Mouse (Mus musculus) heart, adult 2 months (tissue): ENCODE measurements around the gene Nphp3. TPM values are rescaled to one million over a fixed set of nuclear protein-coding genes. Genes with fewer than 3 reads are reported as not detected.

Experiments
- DNase-seq, 2 experiments: peaks; one replicate each; pipeline ENCODE4 v3.0.0; 2021
- H3K27ac ChIP-seq: fragments of 200-600 bp; 2 replicates; pipeline ENCODE4 v1.8.1; 2022
- H3K27me3 ChIP-seq: fragments of 200-500 bp; 2 replicates; pipeline ENCODE4 v1.6.1; 2012; ENCODE audit warnings: mild to moderate bottlenecking, low read length, inconsistent platforms, mixed read lengths; ENCODE audit not compliant: control insufficient read depth, insufficient read depth
- H3K36me3 ChIP-seq: fragments of 200-500 bp; 2 replicates; pipeline ENCODE4 v1.6.1; 2012; ENCODE audit warnings: low read length, inconsistent platforms; ENCODE audit not compliant: control insufficient read depth, insufficient read depth
- H3K4me1 ChIP-seq: fragments of 200-500 bp; 2 replicates; pipeline ENCODE4 v1.6.1; 2011; ENCODE audit warnings: low read length; ENCODE audit not compliant: control insufficient read depth, insufficient read depth
- H3K4me3 ChIP-seq: fragments of 200-600 bp; 2 replicates; pipeline ENCODE4 v1.8.1; 2022
- H3K79me2 ChIP-seq: fragments of 200-500 bp; replicated peaks from 2 replicates; pipeline ENCODE4 v1.6.1; 2012; ENCODE audit warnings: mild to moderate bottlenecking, inconsistent platforms, low read length, moderate library complexity, mixed read lengths; ENCODE audit not compliant: control insufficient read depth, insufficient read depth
- H3K9ac ChIP-seq: fragments of 200-500 bp; 2 replicates; pipeline ENCODE4 v1.6.1; 2012; ENCODE audit warnings: low read depth, mild to moderate bottlenecking, control low read depth, inconsistent platforms, low read length, mixed read lengths
- CTCF ChIP-seq: fragments of 200-600 bp; IDR thresholded peaks from 2 replicates; pipeline ENCODE4 v1.8.1; 2022; ENCODE audit warnings: antibody characterized with exemption, mild to moderate bottlenecking, moderate library complexity
- EP300 ChIP-seq: fragments of 200-500 bp; IDR thresholded peaks from 2 replicates; pipeline ENCODE4 v1.6.1; 2011; ENCODE audit warnings: low read depth, low read length, control low read depth; ENCODE audit not compliant: insufficient read depth
- POLR2A ChIP-seq: fragments of 200-500 bp; IDR thresholded peaks from 2 replicates; pipeline ENCODE4 v1.6.1; 2011; ENCODE audit warnings: mild to moderate bottlenecking, low read depth, low read length, control low read depth; ENCODE audit not compliant: insufficient read depth
- whole genome bisulfite sequencing: fragments of 180-500 bp; shearing (Covaris S2); methylation state at CpG from one replicate; pipeline ENCODE4 v1.1.7; 2018; 5-methylcytosine and 5-hydroxymethylcytosine counted together
- intact Hi-C: fragments of 180-260 bp; cut with DNase I; formaldehyde crosslinking; loops from one replicate; pipeline ENCODE4 v1.15.1; 2025
- polyA plus RNA-seq: library from polyadenylated mRNA; depleted of rRNA; stranded (reverse); fragments of >200 nt; gene quantifications from 2 replicates; pipeline ENCODE4 v1.2.3, GENCODE M21; 2012
- total RNA-seq, 2 experiments: library from RNA; stranded (reverse); gene quantifications; 2 replicates each; pipeline ENCODE4 v1.2.3; 2021

The Nphp3 gene
- total and polyA plus RNA-seq, 3 experiments, result 2.4 to 4.9 (median 2.5) TPM

- H3K4me3 ChIP-seq, result no peak overlapping the region
- H3K9ac ChIP-seq, result no peak overlapping the region
- H3K27ac ChIP-seq, result no peak overlapping the region
- TF ChIP-seq CTCF, result no peak
- no peak for TF ChIP-seq POLR2A
- no peak for TF ChIP-seq EP300
- intact Hi-C loops, result no loop called here
- DNase-seq, result no peak
- no peaks in the 10 kb centered on the region for H3K4me1 ChIP-seq
- H3K79me2 ChIP-seq, result no peaks in the 10 kb centered on the region
- no peaks in the 10 kb centered on the region for H3K27me3 ChIP-seq
- H3K36me3 ChIP-seq, result no peaks in the 10 kb centered on the region
- 77% methylated on average over 1 of the region's 1 CpGs for WGBS
These were observed 12.2 kb downstream of the Nphp3 start for GRCm38 (mm10) chr9:104014526-104014925.

GRCm38 (mm10) chr9:104021026-104021425 lies 18.7 kb downstream of the Nphp3 start:
- Histone ChIP-seq H3K4me1 (no peaks in the 10 kb centered on the region), H3K9ac (no peak overlapping the region), H3K79me2 (no peaks in the 10 kb centered on the region), H3K27me3 (no peaks in the 10 kb centered on the region), H3K4me3 (no peak overlapping the region), H3K27ac (no peak overlapping the region), H3K36me3 (no peaks in the 10 kb centered on the region)
- WGBS, result 93% methylated on average over 10 of the region's 10 CpGs
- no peak for DNase-seq
- TF ChIP-seq POLR2A (no peak), EP300 (no peak), CTCF (no peak)
- intact Hi-C loops, result no loop called here

- TF ChIP-seq POLR2A (no peak), CTCF (no peak), EP300 (no peak)
- Histone ChIP-seq H3K27me3 (no peaks in the 10 kb centered on the region), H3K9ac (no peak overlapping the region), H3K27ac (no peak overlapping the region), H3K79me2 (no peaks in the 10 kb centered on the region), H3K4me3 (no peak overlapping the region), H3K36me3 (no peaks in the 10 kb centered on the region), H3K4me1 (no peaks in the 10 kb centered on the region)
- no peak for DNase-seq
- intact Hi-C loops, result no loop called here
- 98% methylated on average over 8 of the region's 8 CpGs for WGBS
These were observed 24.8 kb downstream of the Nphp3 start for GRCm38 (mm10) chr9:104027186-104027585.

- H3K36me3 ChIP-seq, result no peaks in the 10 kb centered on the region
These were observed 27.5 kb downstream of the Nphp3 start for GRCm38 (mm10) chr9:104029861-104030260.

DNA sequence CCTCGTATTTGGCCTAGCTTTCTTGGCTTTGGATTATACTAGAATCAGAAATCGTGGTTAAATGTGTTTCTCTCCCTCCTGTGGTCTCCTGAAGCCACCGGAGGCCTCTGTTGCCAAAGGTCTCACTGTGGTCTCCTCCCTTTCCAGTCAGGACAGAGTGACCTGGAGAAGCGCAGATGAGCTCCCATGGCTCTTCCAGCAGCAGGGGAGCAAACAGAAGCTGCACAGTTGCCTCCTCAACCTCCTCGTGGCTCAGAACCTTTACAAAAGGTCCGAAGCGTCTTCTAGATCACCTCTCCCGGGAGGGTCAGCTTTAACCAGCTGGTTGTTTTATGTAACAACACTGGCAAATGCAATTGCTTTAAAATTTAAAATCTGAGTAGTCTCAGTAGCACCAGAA lies 31.9 kb downstream of the Nphp3 start:
- DNase-seq, result no peak
- intact Hi-C loops, result no loop called here
- Histone ChIP-seq H3K4me1 (no peaks in the 10 kb centered on the region), H3K27ac (no peak overlapping the region), H3K36me3 (no peaks in the 10 kb centered on the region), H3K79me2 (no peaks in the 10 kb centered on the region), H3K27me3 (no peaks in the 10 kb centered on the region), H3K9ac (no peak overlapping the region), H3K4me3 (no peak overlapping the region)
- no peak for TF ChIP-seq CTCF
- no peak for TF ChIP-seq POLR2A
- TF ChIP-seq EP300, result no peak
- WGBS, result 85% methylated on average over 8 of the region's 8 CpGs

More at GRCm38 (mm10) chr9:104029861-104030260, 27.5 kb downstream of the Nphp3 start:
- Histone ChIP-seq H3K9ac (no peak overlapping the region), H3K27ac (no peak overlapping the region), H3K4me3 (no peak overlapping the region), H3K4me1 (no peaks in the 10 kb centered on the region), H3K79me2 (no peaks in the 10 kb centered on the region), H3K27me3 (no peaks in the 10 kb centered on the region)
- WGBS, result 91% methylated on average over 11 of the region's 11 CpGs
- TF ChIP-seq POLR2A (no peak), CTCF (no peak), EP300 (no peak)
- no peak for DNase-seq
- intact Hi-C loops, result no loop called here

GRCm38 (mm10) chr9:104034718-104035117 lies 32.4 kb downstream of the Nphp3 start:
- H3K4me1 ChIP-seq, result no peaks in the 10 kb centered on the region
- no peaks in the 10 kb centered on the region for H3K27me3 ChIP-seq
- H3K79me2 ChIP-seq, result no peaks in the 10 kb centered on the region
- 86% methylated on average over 6 of the region's 6 CpGs for WGBS
- intact Hi-C loops, result loop anchor here (5.0 kb wide), 1 partner anchor 43 kb away; no protein-coding TSS in a partner anchor
- no peak overlapping the region for H3K9ac ChIP-seq
- no peaks in the 10 kb centered on the region for H3K36me3 ChIP-seq
- no peak overlapping the region for H3K4me3 ChIP-seq
- TF ChIP-seq CTCF (no peak), POLR2A (no peak)
- no peak overlapping the region for H3K27ac ChIP-seq
- no peak for DNase-seq
